Mouse (Mus musculus) adrenal gland, adult 18-20 months (tissue): ENCODE results near the gene Magi2. TPM values are rescaled to one million over a fixed set of nuclear protein-coding genes. Genes with fewer than 3 reads are reported as not detected.

Experiments used
- DNase-seq, 2 experiments: peaks; one replicate each; pipeline ENCODE4 v3.0.0; 2021 to 2022; ENCODE audit warnings: low spot score in 2 of 2
- total RNA-seq, 2 experiments: library from RNA; stranded (reverse); gene quantifications; 1 replicate in 1 of 2; 2 replicates in 1 of 2; pipeline ENCODE4 v1.2.3; 2021

The Magi2 gene
- total RNA-seq, 2 experiments from 2014 or later, result 7.2 to 11.8 TPM

DNA sequence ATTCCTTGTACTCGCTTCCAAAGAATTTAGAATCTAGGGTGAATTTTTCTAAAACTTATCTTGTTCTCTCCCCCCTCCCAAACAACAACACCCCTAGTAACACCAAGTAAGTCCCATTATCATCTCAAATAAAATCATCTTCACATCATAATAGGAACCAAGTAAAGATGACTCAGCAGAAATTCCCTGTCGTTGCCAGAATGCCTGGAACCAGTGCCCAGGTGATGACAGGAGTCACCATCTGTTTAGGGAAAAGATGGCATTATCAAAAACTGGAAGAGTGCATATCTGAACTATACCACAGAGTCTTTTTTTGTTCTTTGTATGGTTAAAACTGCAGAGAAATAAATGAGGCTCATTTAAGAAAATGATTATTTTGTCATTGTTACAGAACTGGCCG, 1103.2 kb downstream of the Magi2 start:
- DNase-seq, result no peak

GRCm38 (mm10) chr5:20332574-20332973, 1105.7 kb downstream of the Magi2 start:
- DNase-seq, result no peak

DNA sequence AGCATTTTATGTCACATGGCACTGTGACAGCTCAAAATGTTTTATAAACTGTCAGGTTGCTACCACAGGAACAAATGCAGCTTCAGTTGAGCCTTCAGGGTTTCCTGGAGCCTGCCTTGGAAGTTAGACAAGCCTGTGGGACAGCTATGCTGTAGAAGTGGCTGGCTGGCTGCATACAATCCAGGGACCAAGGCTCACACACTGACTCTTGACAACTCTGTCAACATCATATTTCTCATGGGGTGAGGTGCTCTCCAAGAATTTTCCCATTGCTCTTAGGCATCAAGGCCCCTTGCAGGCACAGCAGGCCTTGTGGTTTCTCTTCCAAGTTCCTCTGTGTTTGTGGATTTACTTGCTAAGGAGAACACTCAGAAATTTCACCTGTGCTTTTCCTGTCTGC, 1107.7 kb downstream of the Magi2 start:
- DNase-seq, result no peak

- DNase-seq, result no peak
These were observed 1126.1 kb downstream of the Magi2 start for GRCm38 (mm10) chr5:20352941-20353340.

- no peak for DNase-seq
These were observed 1131.6 kb downstream of the Magi2 start for GRCm38 (mm10) chr5:20358437-20358836.

DNA sequence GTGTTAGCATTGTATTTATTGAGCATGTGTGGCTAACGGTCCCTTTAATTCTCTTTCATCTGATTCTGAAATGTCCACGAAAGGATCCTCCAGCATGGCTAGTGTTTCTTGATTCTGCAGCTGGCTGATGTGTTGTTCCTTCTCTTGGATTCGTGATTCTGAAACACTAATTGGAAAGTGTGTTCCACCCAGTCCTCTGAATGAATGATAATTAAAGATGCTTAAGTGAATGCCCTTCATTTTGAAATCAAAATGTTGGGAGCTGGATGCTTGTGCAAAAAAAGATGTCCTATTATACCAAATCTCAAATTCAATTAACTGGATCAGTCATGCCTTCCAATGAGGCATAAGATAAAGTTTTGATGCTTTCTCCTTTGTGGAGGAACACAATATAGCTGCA, 1132.2 kb downstream of the Magi2 start:
- no peak for DNase-seq

DNA sequence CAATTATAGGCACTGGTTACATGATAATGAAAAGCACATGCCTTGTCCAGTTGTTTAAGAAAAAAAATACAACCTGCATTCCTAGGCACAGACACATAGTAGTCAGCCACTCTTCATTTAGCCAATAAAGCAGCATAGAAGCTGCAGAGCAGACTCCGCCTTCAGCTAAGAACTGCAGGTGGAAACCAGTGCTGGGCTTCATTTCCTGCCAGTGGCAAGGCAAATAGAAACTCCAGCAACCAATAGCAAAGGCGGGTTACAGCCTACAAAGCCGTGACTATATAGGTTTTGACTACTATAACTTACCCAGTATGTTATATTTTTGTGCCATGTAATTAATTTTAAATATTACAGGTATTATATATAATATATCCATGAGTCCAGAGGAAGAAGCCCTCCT, 1135.3 kb downstream of the Magi2 start:
- DNase-seq, result no peak

GRCm38 (mm10) chr5:20363216-20363615, 1136.4 kb downstream of the Magi2 start:
- DNase-seq, result no peak

DNA sequence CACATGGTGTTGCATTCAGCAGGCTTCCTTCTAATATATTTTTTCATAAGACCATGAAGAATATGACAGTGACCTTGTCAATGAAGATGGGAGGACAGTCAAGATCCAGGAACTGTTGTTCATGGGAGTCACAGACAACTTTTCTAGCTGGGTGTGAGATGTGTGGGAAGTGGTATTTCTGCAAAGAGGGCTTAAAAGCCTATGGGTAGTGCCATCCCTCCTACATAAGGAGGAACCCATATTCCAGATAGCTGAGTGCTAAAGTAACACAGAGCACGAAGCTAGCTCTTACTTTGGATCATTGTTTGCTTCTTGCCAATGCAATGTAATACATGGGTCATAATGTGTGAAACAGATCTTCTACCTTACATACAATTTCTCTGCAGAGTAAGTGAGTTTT, 1146.8 kb downstream of the Magi2 start:
- DNase-seq, result no peak

DNA sequence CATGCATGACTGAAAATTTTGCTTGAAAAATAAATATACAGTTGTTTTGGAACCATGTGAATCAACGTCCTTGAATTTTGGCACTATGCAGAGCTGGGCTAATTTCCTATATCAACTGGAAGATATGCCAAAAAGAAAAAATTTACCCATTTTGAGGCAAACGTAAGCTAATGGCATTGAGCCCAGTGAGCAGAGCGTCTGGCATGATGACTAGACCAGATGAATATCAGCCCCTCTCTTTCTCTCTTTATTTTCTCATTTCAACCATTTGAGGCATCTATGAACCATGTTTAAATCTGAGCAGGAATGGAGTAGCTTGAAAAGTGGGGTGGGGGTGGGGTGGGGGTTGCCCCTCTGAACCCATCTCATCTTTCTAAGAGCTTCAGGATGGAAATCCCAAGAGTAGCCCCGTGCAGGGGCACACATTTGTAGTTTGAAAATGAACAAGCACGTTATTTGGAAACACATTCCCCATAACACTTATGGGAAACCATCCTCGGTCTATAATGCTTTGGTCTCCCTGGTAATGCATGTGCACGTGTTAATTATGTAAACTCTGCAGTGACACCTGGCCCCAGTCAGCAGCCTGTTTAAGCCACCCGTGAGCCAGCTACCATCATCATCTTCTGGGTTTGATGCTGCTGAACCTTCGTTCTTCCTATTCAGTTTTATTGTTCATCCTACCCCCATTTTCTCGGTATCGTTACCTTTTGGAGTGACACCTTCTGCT, 1151.4 kb downstream of the Magi2 start:
- DNase-seq, result no peak

GRCm38 (mm10) chr5:20404533-20404932, 1177.7 kb downstream of the Magi2 start:
- DNase-seq, result no peak

- DNase-seq, result no peak
These were observed 1179.8 kb downstream of the Magi2 start for GRCm38 (mm10) chr5:20406626-20407025.

DNA sequence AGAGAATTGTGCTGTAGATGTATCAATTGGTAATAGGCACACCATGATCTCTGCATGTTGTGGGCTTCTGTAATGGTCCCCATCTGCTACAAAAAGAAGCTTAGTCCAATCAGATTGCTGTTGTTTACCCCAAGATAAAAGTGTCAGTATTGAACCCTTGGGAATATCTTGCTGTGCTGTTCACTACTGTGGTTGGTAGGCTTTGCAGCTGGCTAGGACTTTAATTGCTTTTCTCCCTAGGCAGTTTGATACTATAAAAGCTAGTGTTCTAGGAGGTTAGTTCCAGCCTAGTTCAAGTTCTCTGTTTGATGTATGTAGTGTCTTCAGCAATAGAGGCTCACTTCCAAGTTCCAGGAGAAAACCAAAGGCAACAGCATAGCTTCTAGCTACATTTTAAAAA, 1188.5 kb downstream of the Magi2 start:
- DNase-seq, result no peak

- DNase-seq, result no peak
These were observed 1190.5 kb downstream of the Magi2 start for GRCm38 (mm10) chr5:20417348-20417747.

DNA sequence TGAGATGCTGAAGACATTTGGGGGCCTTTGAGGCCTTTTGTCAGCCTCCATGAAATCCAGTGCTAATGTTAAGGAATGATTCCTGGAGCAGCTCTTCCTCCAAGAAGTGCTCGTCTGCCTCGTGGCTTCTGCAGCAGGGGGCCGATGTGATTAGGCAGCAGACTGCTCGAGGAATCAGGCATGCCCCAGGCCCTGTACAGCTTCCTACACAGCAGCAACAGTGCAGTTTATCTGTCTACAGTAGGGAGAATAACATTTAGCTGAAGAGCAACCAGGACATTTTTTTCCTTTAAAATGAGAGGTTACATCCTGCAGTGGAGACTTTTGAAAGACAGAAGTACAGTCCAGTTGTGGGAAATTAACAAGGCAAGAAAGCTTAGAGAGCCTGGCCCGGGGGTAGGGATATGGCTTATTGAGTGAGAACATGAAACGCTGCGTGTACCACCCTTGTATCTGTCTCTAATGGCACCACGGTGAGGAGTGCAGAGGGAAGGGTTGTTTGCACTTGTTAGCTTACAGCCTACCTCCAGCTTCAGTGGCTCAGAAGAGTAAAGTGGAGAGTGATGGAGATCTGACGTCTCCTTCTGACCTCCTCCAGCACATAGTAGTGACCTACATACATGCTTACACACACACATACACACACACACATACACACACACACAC, 1205.4 kb downstream of the Magi2 start:
- DNase-seq, result no peak

DNA sequence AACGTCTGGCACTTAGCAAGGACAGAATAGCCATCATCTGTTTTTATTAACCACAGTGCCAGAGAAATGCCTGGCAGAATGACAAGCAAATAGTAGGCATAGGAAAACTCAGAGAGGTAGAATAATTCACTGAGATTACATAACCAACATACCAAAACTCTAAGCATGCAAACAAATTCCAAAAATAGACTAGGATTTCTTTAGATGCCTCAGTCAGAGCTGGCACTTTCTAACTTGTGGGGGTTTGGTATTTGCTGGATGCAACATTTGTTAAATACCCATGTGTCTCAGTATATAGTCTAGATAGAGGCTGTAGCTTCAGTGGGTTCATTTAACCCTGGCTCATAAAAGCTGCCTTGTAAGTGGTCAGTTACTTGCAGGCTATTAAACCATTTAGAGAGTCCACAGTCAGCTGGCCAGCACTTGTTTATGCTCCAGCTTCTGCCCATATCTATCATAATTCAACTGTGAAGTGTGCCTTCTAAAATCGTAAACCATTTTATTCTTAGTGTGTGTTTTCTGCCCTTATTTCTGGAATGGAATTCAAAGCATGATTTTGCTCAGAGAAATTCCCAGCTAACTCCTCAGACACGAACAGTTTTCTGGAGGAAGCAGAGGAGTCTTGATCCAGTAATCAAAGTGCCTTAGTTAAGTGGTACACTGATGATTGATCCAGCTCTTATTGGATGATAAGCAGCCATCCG, 1219.8 kb downstream of the Magi2 start:
- DNase-seq, result no peak

- no peak for DNase-seq
These were observed 1229.3 kb downstream of the Magi2 start for GRCm38 (mm10) chr5:20456106-20456505.

GRCm38 (mm10) chr5:20457742-20458510, 1231.1 kb downstream of the Magi2 start:
- DNase-seq, result no peak

DNA sequence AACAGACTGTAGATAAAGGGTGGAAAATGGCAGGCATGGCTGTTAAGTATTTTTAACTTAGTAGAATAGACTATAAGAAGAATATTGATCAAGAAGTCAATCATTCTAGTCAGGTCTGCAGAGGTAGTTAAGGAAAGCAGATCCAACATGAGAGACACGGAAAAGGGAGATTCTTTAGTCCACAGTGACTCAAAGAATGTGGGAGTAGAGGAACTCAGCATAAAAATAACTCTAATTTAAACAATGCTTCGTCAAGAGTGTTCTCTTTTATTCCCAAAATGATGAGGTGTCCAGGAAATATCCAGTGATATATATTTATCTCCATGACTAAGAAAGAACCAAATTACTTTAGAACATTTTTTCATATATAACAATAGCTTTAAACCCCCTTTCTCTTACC, 1234.9 kb downstream of the Magi2 start:
- no peak for DNase-seq

DNA sequence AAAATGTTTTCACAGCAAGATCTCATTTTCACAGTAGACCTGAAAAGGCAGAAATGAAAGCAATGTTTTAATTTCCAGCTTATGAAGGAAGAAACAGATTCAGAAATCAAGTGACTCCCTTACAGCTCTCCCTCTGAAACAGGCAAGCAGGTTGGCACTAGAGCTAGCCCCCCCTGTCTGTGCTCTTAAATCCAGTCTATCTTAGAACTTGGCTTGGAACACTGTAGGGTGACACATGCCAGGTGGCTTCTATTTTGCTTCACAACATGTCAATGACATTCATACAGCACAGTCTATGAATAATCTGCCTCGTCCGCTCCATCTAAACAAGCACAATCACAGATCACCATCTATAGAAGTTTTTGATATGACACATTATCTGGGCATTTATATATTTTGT, 1235.5 kb downstream of the Magi2 start:
- DNase-seq, result no peak

DNA sequence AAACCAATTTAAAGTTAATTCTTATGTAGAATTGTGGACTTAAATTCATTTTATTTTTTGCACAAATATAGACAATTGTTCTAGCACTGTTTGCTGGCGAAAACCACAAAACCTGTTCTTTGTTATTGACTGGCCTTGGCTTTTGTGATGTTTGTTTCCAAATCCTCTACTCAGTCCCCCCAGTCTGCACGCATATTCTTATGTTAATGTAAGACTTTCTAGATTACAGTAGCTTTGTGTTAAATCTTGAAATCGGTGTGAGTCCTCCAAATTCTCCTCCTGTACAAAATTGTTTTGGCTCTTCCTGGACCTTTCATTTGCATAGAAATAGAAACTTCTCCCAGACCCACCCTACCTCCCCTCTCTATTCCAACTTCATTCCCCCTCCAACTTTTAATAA, 1242.9 kb downstream of the Magi2 start:
- DNase-seq, result no peak

DNA sequence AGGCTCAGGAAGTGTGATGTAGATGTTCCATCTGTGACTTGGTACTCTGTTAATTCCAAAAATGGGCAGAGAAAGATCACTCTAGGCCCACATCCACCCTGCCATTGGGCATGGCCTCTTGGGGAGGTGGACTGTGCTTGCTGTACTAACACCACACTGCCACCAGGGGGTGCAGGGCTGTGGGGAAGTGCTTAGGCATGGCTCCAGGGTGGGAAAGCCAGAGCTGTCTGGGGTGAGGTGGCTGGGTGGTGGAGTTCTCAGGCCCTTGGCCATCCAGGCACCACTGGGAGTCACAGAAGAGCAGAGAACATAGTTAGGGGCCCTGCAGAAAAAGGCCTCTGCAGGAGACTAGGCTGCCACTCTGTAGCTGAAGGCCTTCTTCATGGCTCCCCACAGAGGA, 1243.6 kb downstream of the Magi2 start:
- DNase-seq, result peak; percentile 25 to 36
